Mouse (Mus musculus) heart, embryonic 16.5 days (tissue): ENCODE results near the gene Atad5. TPM values are rescaled to one million over a fixed set of nuclear protein-coding genes. Genes with fewer than 3 reads are reported as not detected.
A peak's percentile ranks its signal among the peaks of the same experiment; 100 is the strongest.
"Not testable (repeated sequence)": the region's sequence is repeated elsewhere in the genome, so short reads cannot be mapped to it uniquely, and the experiment has no call there.

Experiments
- ATAC-seq: fragments of 200-750 bp; cut with Nextera tagmentation; replicated peaks from 2 replicates; pipeline ENCODE4 v1.8.0; 2017; ENCODE audit warnings: moderate number of reproducible peaks; ENCODE audit not compliant: insufficient read depth, low FRiP score; ENCODE audit errors: extremely low read depth
- H3K27ac ChIP-seq: fragments of 300-500 bp; sonication (generic); 2 replicates; pipeline ENCODE4 v1.5.1; 2014; ENCODE audit warnings: mild to moderate bottlenecking, low read length, control low read depth, moderate library complexity
- H3K27me3 ChIP-seq: fragments of 300-500 bp; sonication (generic); 2 replicates; pipeline ENCODE4 v1.6.1; 2014; ENCODE audit warnings: low read length, mixed read lengths; ENCODE audit not compliant: control insufficient read depth, insufficient read depth
- H3K36me3 ChIP-seq: fragments of 300-500 bp; sonication (generic); 2 replicates; pipeline ENCODE4 v1.6.1; 2014; ENCODE audit not compliant: control insufficient read depth, insufficient read depth
- H3K4me1 ChIP-seq: fragments of 300-500 bp; sonication (generic); 2 replicates; pipeline ENCODE4 v1.6.1; 2014; ENCODE audit warnings: low read length, mixed read lengths; ENCODE audit not compliant: control insufficient read depth, insufficient read depth
- H3K4me2 ChIP-seq: fragments of 300-500 bp; sonication (generic); 2 replicates; pipeline ENCODE4 v1.6.1; 2014; ENCODE audit warnings: low read depth, mild to moderate bottlenecking, control low read depth, low read length
- H3K4me3 ChIP-seq: fragments of 300-500 bp; sonication (generic); 2 replicates; pipeline ENCODE4 v1.5.1; 2014; ENCODE audit warnings: mild to moderate bottlenecking, control low read depth, low read length
- H3K9ac ChIP-seq: fragments of 300-500 bp; sonication (generic); 2 replicates; pipeline ENCODE4 v1.6.1; 2014; ENCODE audit warnings: low read length, control low read depth
- H3K9me3 ChIP-seq: fragments of 300-500 bp; sonication (generic); replicated peaks from 2 replicates; pipeline ENCODE4 v1.6.1; 2016; ENCODE audit warnings: low read length; ENCODE audit not compliant: control insufficient read depth
- WGBS: fragments of 180-500 bp; shearing (Covaris S2); extraction: QIAGEN DNeasy Blood & Tissue Kit; methylation state at CpG from one replicate; pipeline ENCODE4 v1.1.7; 2014; 5-methylcytosine and 5-hydroxymethylcytosine counted together
- polyA plus RNA-seq: library from polyadenylated mRNA; unstranded; fragments of >200 nt; fragmentation: Nextera tagmentation; extraction: Ambion mirVana; gene quantifications from 2 replicates; pipeline ENCODE4 v1.2.1, GENCODE M21; 2015

Gene Atad5
- polyA plus RNA-seq, 1 experiment from 2014 or later = 5.0 TPM

GRCm38 (mm10) chr11:80056141-80056540, 33.1 kb upstream of the Atad5 start:
- no peaks in the 10 kb centered on the region for H3K9me3 ChIP-seq
- peaks cover 19% of the 10 kb centered on the region for H3K4me1 ChIP-seq
- no peak overlapping the region for H3K4me3 ChIP-seq
- peak overlapping the region; percentile 75 for H3K27ac ChIP-seq
- H3K36me3 ChIP-seq = peaks cover 32% of the 10 kb centered on the region
- peak; percentile 82; the same call in 1 of the 2 replicates for ATAC-seq
- no peak overlapping the region for H3K9ac ChIP-seq
- no peak overlapping the region for H3K4me2 ChIP-seq
- 65% methylated on average over 9 of the region's 9 CpGs for WGBS
- no peaks in the 10 kb centered on the region for H3K27me3 ChIP-seq

GRCm38 (mm10) chr11:80062159-80062558, 27.0 kb upstream of the Atad5 start:
- ATAC-seq = no peak

GRCm38 (mm10) chr11:80066373-80066772, 22.8 kb upstream of the Atad5 start:
- WGBS = 76% methylated on average over 4 of the region's 4 CpGs
- not testable (repeated sequence) for H3K27me3 ChIP-seq, H3K4me2 ChIP-seq, ATAC-seq, H3K9me3 ChIP-seq, H3K4me1 ChIP-seq, H3K4me3 ChIP-seq, H3K9ac ChIP-seq, H3K27ac ChIP-seq
- peaks cover 16% of the 10 kb centered on the region for H3K36me3 ChIP-seq

More at GRCm38 (mm10) chr11:80062159-80062558, 27.0 kb upstream of the Atad5 start:
- no peak overlapping the region for H3K27ac ChIP-seq
- 72% methylated on average over 4 of the region's 4 CpGs for WGBS
- H3K9ac ChIP-seq = no peak overlapping the region
- no peaks in the 10 kb centered on the region for H3K9me3 ChIP-seq
- H3K4me2 ChIP-seq = no peak overlapping the region
- H3K4me3 ChIP-seq = no peak overlapping the region
- no peaks in the 10 kb centered on the region for H3K4me1 ChIP-seq
- H3K27me3 ChIP-seq = no peaks in the 10 kb centered on the region
- H3K36me3 ChIP-seq = peaks cover 36% of the 10 kb centered on the region

GRCm38 (mm10) chr11:80067558-80067957, 21.6 kb upstream of the Atad5 start:
- peaks cover 2% of the 10 kb centered on the region; the same call in 1 of the 2 replicates for H3K4me1 ChIP-seq

GRCm38 (mm10) chr11:80069815-80070214, 19.4 kb upstream of the Atad5 start:
- Histone ChIP-seq H3K9me3 (no peaks in the 10 kb centered on the region), H3K9ac (no peak overlapping the region), H3K27ac (no peak overlapping the region), H3K4me1 (peaks cover 2% of the 10 kb centered on the region; the same call in 1 of the 2 replicates), H3K27me3 (no peaks in the 10 kb centered on the region), H3K36me3 (no peaks in the 10 kb centered on the region), H3K4me2 (no peak overlapping the region), H3K4me3 (no peak overlapping the region)
- no peak for ATAC-seq
- WGBS = 79% methylated on average over 3 of the region's 3 CpGs

More at GRCm38 (mm10) chr11:80067558-80067957, 21.6 kb upstream of the Atad5 start:
- peak overlapping the region; percentile 55; the same call in 1 of the 2 replicates for H3K27ac ChIP-seq
- 68% methylated on average over 5 of the region's 5 CpGs for WGBS
- no peak overlapping the region for H3K4me3 ChIP-seq
- H3K4me2 ChIP-seq = no peak overlapping the region
- no peak overlapping the region for H3K9ac ChIP-seq
- H3K9me3 ChIP-seq = no peaks in the 10 kb centered on the region
- peaks cover 9% of the 10 kb centered on the region; the same call in 1 of the 2 replicates for H3K36me3 ChIP-seq
- no peak for ATAC-seq
- no peaks in the 10 kb centered on the region for H3K27me3 ChIP-seq

GRCm38 (mm10) chr11:80071039-80071438, 18.2 kb upstream of the Atad5 start:
- H3K36me3 ChIP-seq = no peaks in the 10 kb centered on the region
- H3K4me3 ChIP-seq = no peak overlapping the region
- H3K4me2 ChIP-seq = no peak overlapping the region
- peaks cover 2% of the 10 kb centered on the region; the same call in 1 of the 2 replicates for H3K4me1 ChIP-seq
- no peaks in the 10 kb centered on the region for H3K27me3 ChIP-seq
- no peak overlapping the region for H3K9ac ChIP-seq
- ATAC-seq = no peak
- no peaks in the 10 kb centered on the region for H3K9me3 ChIP-seq
- WGBS = 91% methylated on average over 2 of the region's 2 CpGs
- no peak overlapping the region for H3K27ac ChIP-seq

GRCm38 (mm10) chr11:80072365-80072764, 16.8 kb upstream of the Atad5 start:
- Histone ChIP-seq H3K27ac (no peak overlapping the region), H3K4me1 (peaks cover 2% of the 10 kb centered on the region; the same call in 1 of the 2 replicates), H3K36me3 (no peaks in the 10 kb centered on the region), H3K4me3 (no peak overlapping the region), H3K9ac (no peak overlapping the region), H3K9me3 (no peaks in the 10 kb centered on the region), H3K4me2 (no peak overlapping the region), H3K27me3 (no peaks in the 10 kb centered on the region)
- 71% methylated on average over 3 of the region's 3 CpGs for WGBS
- no peak for ATAC-seq

GRCm38 (mm10) chr11:80075608-80076277, 13.5 kb upstream of the Atad5 start:
- Histone ChIP-seq H3K36me3 (no peaks in the 10 kb centered on the region), H3K4me3 (no peak overlapping the region), H3K9ac (no peak overlapping the region), H3K27ac (no peak overlapping the region), H3K4me1 (peaks cover 11% of the 10 kb centered on the region), H3K27me3 (no peaks in the 10 kb centered on the region), H3K9me3 (no peaks in the 10 kb centered on the region), H3K4me2 (no peak overlapping the region)
- 89% methylated on average over 5 of the region's 5 CpGs for WGBS
- ATAC-seq = no peak

GRCm38 (mm10) chr11:80077784-80078545, 11.2 kb upstream of the Atad5 start:
- WGBS = 68% methylated on average over 13 of the region's 14 CpGs
- H3K4me3 ChIP-seq = no peak overlapping the region
- no peaks in the 10 kb centered on the region for H3K9me3 ChIP-seq
- no peak overlapping the region for H3K27ac ChIP-seq
- H3K4me2 ChIP-seq = no peak overlapping the region
- no peak overlapping the region for H3K9ac ChIP-seq
- H3K27me3 ChIP-seq = no peaks in the 10 kb centered on the region
- no peak for ATAC-seq
- peaks cover 16% of the 10 kb centered on the region for H3K4me1 ChIP-seq
- no peaks in the 10 kb centered on the region for H3K36me3 ChIP-seq
